Mouse (Mus musculus): Measurements from ENCODE around the gene Ntm. TPM values are rescaled to one million over a fixed set of nuclear protein-coding genes. Genes with fewer than 3 reads are reported as not detected.

Gene Ntm
- polyA plus RNA-seq, 1 experiment from 2014 or later, result 20.7 TPM

DNA sequence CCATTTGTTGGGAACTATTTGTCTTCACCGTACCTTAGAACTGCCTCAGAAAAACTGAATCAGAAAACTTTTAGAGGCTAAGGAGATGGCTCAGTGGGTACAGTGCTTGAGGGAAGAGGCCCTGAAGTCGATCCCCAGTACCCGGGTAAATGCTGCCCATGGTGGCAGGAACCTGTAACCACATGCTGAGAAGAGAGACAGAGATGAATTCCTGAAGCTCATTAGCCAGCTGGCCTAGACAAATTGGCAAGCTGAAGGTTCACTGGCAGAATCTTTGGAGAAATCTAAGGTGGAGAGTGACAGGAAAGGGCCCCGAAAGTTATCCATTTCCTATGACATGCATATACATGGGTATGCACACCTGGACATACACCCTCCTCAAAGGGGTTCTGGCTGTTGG, 605.1 kb downstream of the Ntm start:
- no peak overlapping the region for H3K4me3 ChIP-seq
- no peak overlapping the region for H3K27ac ChIP-seq
- no peaks in the 10 kb centered on the region for H3K27me3 ChIP-seq (ENCODE audit: insufficient read depth, poor library complexity, severe bottlenecking)
- no peaks in the 10 kb centered on the region for H3K36me3 ChIP-seq
- no peak for DNase-seq (ENCODE audit: low spot score)
- WGBS, result 70% methylated on average over 4 of the region's 4 CpGs
- H3K4me1 ChIP-seq, result no peaks in the 10 kb centered on the region
- H3K9me3 ChIP-seq, result no peaks in the 10 kb centered on the region

GRCm38 (mm10) chr9:29342303-29342702, 620.6 kb downstream of the Ntm start:
- H3K4me1 ChIP-seq, result no peaks in the 10 kb centered on the region; the same call in 1 of the 2 replicates
- no peak overlapping the region for H3K4me3 ChIP-seq
- 81% methylated on average over 7 of the region's 7 CpGs for WGBS
- H3K9me3 ChIP-seq, result no peaks in the 10 kb centered on the region
- H3K36me3 ChIP-seq, result no peaks in the 10 kb centered on the region
- no peaks in the 10 kb centered on the region for H3K27me3 ChIP-seq (ENCODE audit: insufficient read depth, poor library complexity, severe bottlenecking)
- no peak for DNase-seq (ENCODE audit: low spot score)
- H3K27ac ChIP-seq, result no peak overlapping the region

- WGBS, result 89% methylated on average over 3 of the region's 3 CpGs
- Histone ChIP-seq H3K9me3 (no peaks in the 10 kb centered on the region), H3K36me3 (no peaks in the 10 kb centered on the region), H3K27ac (no peak overlapping the region), H3K27me3 (ENCODE audit: insufficient read depth, poor library complexity, severe bottlenecking) (no peaks in the 10 kb centered on the region), H3K4me3 (no peak overlapping the region), H3K4me1 (no peaks in the 10 kb centered on the region; the same call in 1 of the 2 replicates)
- DNase-seq (ENCODE audit: low spot score), result no peak
Observed at GRCm38 (mm10) chr9:29341292-29341691, 621.6 kb downstream of the Ntm start.

- WGBS, result 80% methylated on average over 2 of the region's 2 CpGs
- no peak overlapping the region for H3K4me3 ChIP-seq
- H3K4me1 ChIP-seq, result no peaks in the 10 kb centered on the region; the same call in 1 of the 2 replicates
- no peak overlapping the region for H3K27ac ChIP-seq
- no peaks in the 10 kb centered on the region for H3K36me3 ChIP-seq
- H3K27me3 ChIP-seq (ENCODE audit: insufficient read depth, poor library complexity, severe bottlenecking), result no peaks in the 10 kb centered on the region
- DNase-seq (ENCODE audit: low spot score), result no peak
- H3K9me3 ChIP-seq, result no peaks in the 10 kb centered on the region
Observed at GRCm38 (mm10) chr9:29335671-29336070, 627.3 kb downstream of the Ntm start.

- Histone ChIP-seq H3K27ac (no peak overlapping the region), H3K36me3 (no peaks in the 10 kb centered on the region), H3K27me3 (ENCODE audit: insufficient read depth, poor library complexity, severe bottlenecking) (no peaks in the 10 kb centered on the region), H3K4me1 (no peaks in the 10 kb centered on the region), H3K9me3 (no peaks in the 10 kb centered on the region), H3K4me3 (no peak overlapping the region)
- 48% methylated on average over 3 of the region's 3 CpGs for WGBS
- no peak for DNase-seq (ENCODE audit: low spot score)
Observed at GRCm38 (mm10) chr9:29332296-29333090, 630.4 kb downstream of the Ntm start.

DNA sequence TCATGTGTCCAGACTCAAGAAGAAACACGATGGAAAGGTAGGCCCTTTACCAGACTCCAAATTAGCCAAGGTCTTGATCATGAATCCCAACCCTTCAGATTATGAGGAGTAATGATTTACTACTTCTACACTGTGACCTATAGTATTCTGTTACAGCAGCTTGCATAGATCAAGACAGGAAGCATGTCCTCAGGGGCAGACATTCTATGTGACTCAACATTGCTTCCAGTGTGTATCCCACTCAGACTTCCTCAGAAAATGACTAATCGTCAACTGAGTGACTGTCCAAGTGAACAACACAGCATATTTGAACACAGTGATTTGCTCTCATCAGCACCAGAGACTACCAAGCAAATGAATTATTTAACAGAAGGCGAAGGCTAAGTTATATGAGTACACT, 632.5 kb downstream of the Ntm start:
- H3K4me3 ChIP-seq, result no peak overlapping the region
- WGBS, result 83% methylated on average over 3 of the region's 3 CpGs
- H3K27me3 ChIP-seq (ENCODE audit: insufficient read depth, poor library complexity, severe bottlenecking), result no peaks in the 10 kb centered on the region
- H3K36me3 ChIP-seq, result no peaks in the 10 kb centered on the region
- H3K27ac ChIP-seq, result no peak overlapping the region
- no peak for DNase-seq (ENCODE audit: low spot score)
- no peaks in the 10 kb centered on the region for H3K9me3 ChIP-seq
- no peaks in the 10 kb centered on the region for H3K4me1 ChIP-seq

DNA sequence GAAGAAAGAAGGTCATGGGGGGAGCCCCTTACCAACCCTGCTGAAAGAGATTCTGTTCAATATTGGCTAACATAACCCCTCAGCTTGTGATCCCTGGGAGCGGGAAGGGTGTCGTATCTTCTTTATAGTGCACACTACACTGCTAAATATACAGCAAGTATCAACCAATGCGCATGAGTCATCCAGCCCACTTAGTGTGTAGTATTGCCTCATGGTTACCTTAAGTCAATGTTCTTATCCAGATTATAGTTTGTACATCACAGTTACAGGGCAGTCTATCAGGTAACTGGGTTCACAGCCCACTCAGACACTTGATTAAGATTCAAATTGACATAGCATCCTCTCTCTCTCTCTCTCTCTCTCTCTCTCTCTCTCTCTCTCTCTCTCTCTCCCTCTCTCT, 636.7 kb downstream of the Ntm start:
- no peak overlapping the region for H3K4me3 ChIP-seq
- no peaks in the 10 kb centered on the region for H3K4me1 ChIP-seq
- no peak overlapping the region for H3K27ac ChIP-seq
- H3K27me3 ChIP-seq (ENCODE audit: insufficient read depth, poor library complexity, severe bottlenecking), result no peaks in the 10 kb centered on the region
- 90% methylated on average over 3 of the region's 3 CpGs for WGBS
- no peaks in the 10 kb centered on the region for H3K9me3 ChIP-seq
- H3K36me3 ChIP-seq, result no peaks in the 10 kb centered on the region
- no peak for DNase-seq (ENCODE audit: low spot score)

GRCm38 (mm10) chr9:29325137-29325536, 637.8 kb downstream of the Ntm start:
- Histone ChIP-seq H3K27me3 (ENCODE audit: insufficient read depth, poor library complexity, severe bottlenecking) (no peaks in the 10 kb centered on the region), H3K27ac (no peak overlapping the region)
- 84% methylated on average over 8 of the region's 8 CpGs for WGBS

GRCm38 (mm10) chr9:29319197-29319596, 643.7 kb downstream of the Ntm start:
- no peaks in the 10 kb centered on the region for H3K36me3 ChIP-seq
- no peaks in the 10 kb centered on the region for H3K27me3 ChIP-seq (ENCODE audit: insufficient read depth, poor library complexity, severe bottlenecking)
- peaks cover 21% of the 10 kb centered on the region for H3K4me1 ChIP-seq
- H3K4me3 ChIP-seq, result no peak overlapping the region
- DNase-seq (ENCODE audit: low spot score), result no peak
- H3K9me3 ChIP-seq, result no peaks in the 10 kb centered on the region
- WGBS, result 70% methylated on average over 1 of the region's 1 CpGs
- H3K27ac ChIP-seq, result no peak overlapping the region; the same call in 1 of the 2 replicates

More at GRCm38 (mm10) chr9:29325137-29325536, 637.8 kb downstream of the Ntm start:
- no peak overlapping the region for H3K4me3 ChIP-seq
- no peaks in the 10 kb centered on the region for H3K36me3 ChIP-seq
- H3K9me3 ChIP-seq, result no peaks in the 10 kb centered on the region
- H3K4me1 ChIP-seq, result no peaks in the 10 kb centered on the region
- no peak for DNase-seq (ENCODE audit: low spot score)

GRCm38 (mm10) chr9:29318676-29319162, 644.2 kb downstream of the Ntm start:
- H3K27me3 ChIP-seq (ENCODE audit: insufficient read depth, poor library complexity, severe bottlenecking), result no peaks in the 10 kb centered on the region
- DNase-seq (ENCODE audit: low spot score), result no peak
- no peak overlapping the region for H3K4me3 ChIP-seq
- 79% methylated on average over 8 of the region's 8 CpGs for WGBS
- H3K36me3 ChIP-seq, result no peaks in the 10 kb centered on the region
- peak overlapping the region; percentile 22; the same call in 1 of the 2 replicates for H3K27ac ChIP-seq
- H3K9me3 ChIP-seq, result no peaks in the 10 kb centered on the region
- peaks cover 21% of the 10 kb centered on the region for H3K4me1 ChIP-seq

GRCm38 (mm10) chr9:29317623-29318022, 645.3 kb downstream of the Ntm start:
- Histone ChIP-seq H3K27ac (no peak overlapping the region), H3K36me3 (no peaks in the 10 kb centered on the region), H3K4me3 (no peak overlapping the region), H3K4me1 (peaks cover 21% of the 10 kb centered on the region), H3K27me3 (ENCODE audit: insufficient read depth, poor library complexity, severe bottlenecking) (no peaks in the 10 kb centered on the region), H3K9me3 (no peaks in the 10 kb centered on the region)
- WGBS, result 35% methylated on average over 3 of the region's 3 CpGs
- no peak for DNase-seq (ENCODE audit: low spot score)

DNA sequence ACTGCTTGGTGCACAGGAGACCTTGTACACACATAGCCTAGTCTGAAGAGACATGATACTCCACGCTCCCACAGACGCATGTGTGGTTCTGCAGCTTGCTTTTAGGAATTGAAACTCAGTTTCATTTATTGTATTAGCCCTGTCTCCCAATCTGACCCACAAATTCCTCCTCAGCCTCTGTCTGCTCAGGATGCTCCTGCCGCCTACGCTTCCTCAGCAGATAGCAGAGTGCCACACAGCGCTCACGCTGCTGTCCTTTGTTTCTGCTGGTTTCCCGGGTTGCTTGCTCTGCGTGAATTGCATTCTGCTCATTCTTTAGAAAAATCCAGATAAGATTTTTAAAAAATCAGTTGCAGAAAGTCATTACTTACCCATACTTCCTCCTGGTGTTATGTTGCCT, 647.1 kb downstream of the Ntm start:
- WGBS, result 32% methylated on average over 8 of the region's 8 CpGs
- Histone ChIP-seq H3K27ac (no peak overlapping the region), H3K27me3 (ENCODE audit: insufficient read depth, poor library complexity, severe bottlenecking) (no peaks in the 10 kb centered on the region)

DNA sequence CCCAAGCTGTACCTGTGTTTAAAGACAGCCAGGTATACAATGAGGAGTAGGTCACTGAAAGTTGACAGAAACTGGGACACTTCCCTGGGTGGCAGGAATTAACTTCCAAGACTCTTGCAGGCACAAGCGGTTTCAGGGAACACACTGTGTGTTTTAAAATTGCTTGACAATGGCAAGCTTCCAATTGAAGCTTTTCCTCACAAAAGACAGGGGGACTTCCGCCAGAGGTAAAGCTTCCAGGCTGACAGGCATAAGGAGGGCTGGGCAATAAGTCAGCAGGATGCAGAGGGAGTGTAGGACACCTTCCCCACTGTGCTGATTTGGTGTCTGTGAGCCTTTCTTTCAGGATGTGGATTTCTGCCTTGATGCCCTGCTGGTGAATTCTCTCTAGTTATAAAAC, 656.0 kb downstream of the Ntm start:
- WGBS, result 15% methylated on average over 2 of the region's 2 CpGs

More for the DNA sequence above, 647.1 kb downstream of the Ntm start:
- peaks cover 29% of the 10 kb centered on the region for H3K4me1 ChIP-seq
- no peak overlapping the region for H3K4me3 ChIP-seq
- DNase-seq (ENCODE audit: low spot score), result no peak
- no peaks in the 10 kb centered on the region for H3K9me3 ChIP-seq
- no peaks in the 10 kb centered on the region for H3K36me3 ChIP-seq

More for the DNA sequence above, 656.0 kb downstream of the Ntm start:
- no peaks in the 10 kb centered on the region for H3K9me3 ChIP-seq
- no peak for DNase-seq (ENCODE audit: low spot score)
- H3K36me3 ChIP-seq, result no peaks in the 10 kb centered on the region
- no peak overlapping the region for H3K27ac ChIP-seq
- H3K4me1 ChIP-seq, result peaks cover 7% of the 10 kb centered on the region; the same call in 1 of the 2 replicates
- H3K4me3 ChIP-seq, result no peak overlapping the region
- H3K27me3 ChIP-seq (ENCODE audit: insufficient read depth, poor library complexity, severe bottlenecking), result no peaks in the 10 kb centered on the region

Data from heart, embryonic 10.5 days (tissue).